Mouse (Mus musculus) stomach, postnatal 0 days (tissue): ENCODE measurements at regions not wholly inside any gene's neighbourhood (a gene's known extent, or its start where the extent isn't known, plus 50 kb on each side); places are given as distances from the start of the nearest gene placed in this dataset.
A peak's percentile ranks its signal among the peaks of the same experiment; 100 is the strongest.

Experiments used
- ATAC-seq: fragments of 200-750 bp; cut with Nextera tagmentation; 2 replicates; pipeline ENCODE4 v1.8.0; 2017; ENCODE audit not compliant: low FRiP score, low TSS enrichment
- DNase-seq: peaks from one replicate; pipeline ENCODE4 v3.0.0-alpha.2; 2016; ENCODE audit warnings: low spot score
- H3K27ac ChIP-seq: fragments of 300-500 bp; sonication (generic); replicated peaks from 2 replicates; pipeline ENCODE4 v1.5.1; 2014; ENCODE audit warnings: mild to moderate bottlenecking, control low read depth
- H3K27me3 ChIP-seq: fragments of 300-500 bp; sonication (generic); 2 replicates; pipeline ENCODE4 v1.6.1; 2014; ENCODE audit warnings: low read length; ENCODE audit not compliant: control insufficient read depth, insufficient read depth
- H3K36me3 ChIP-seq: fragments of 300-500 bp; sonication (generic); 2 replicates; pipeline ENCODE4 v1.6.1; 2014; ENCODE audit warnings: low read length, mixed read lengths; ENCODE audit not compliant: control insufficient read depth, insufficient read depth
- H3K4me1 ChIP-seq: fragments of 300-500 bp; sonication (generic); replicated peaks from 2 replicates; pipeline ENCODE4 v1.6.1; 2014; ENCODE audit warnings: antibody characterized with exemption; ENCODE audit not compliant: control insufficient read depth, insufficient read depth
- H3K4me2 ChIP-seq: fragments of 300-500 bp; sonication (generic); replicated peaks from 2 replicates; pipeline ENCODE4 v1.6.1; 2014; ENCODE audit warnings: low read depth, mild to moderate bottlenecking, control low read depth, moderate library complexity
- H3K4me3 ChIP-seq: fragments of 300-500 bp; sonication (generic); 2 replicates; pipeline ENCODE4 v1.5.1; 2014; ENCODE audit warnings: low read depth, low read length, control low read depth
- H3K9ac ChIP-seq: fragments of 300-500 bp; sonication (generic); 2 replicates; pipeline ENCODE4 v1.6.1; 2014; ENCODE audit warnings: mild to moderate bottlenecking, low read length, control low read depth, mixed read lengths
- H3K9me3 ChIP-seq: fragments of 300-500 bp; sonication (generic); 2 replicates; pipeline ENCODE4 v1.6.1; 2016; ENCODE audit warnings: low read length; ENCODE audit not compliant: control insufficient read depth
- CTCF ChIP-seq: IDR thresholded peaks from 2 replicates; pipeline ENCODE4 v1.5.1; 2016; ENCODE audit warnings: antibody characterized with exemption, low read depth, mild to moderate bottlenecking, moderate library complexity
- EP300 ChIP-seq: optimal IDR thresholded peaks from 2 replicates; pipeline ENCODE3; 2016; ENCODE audit warnings: antibody characterized with exemption
- WGBS: fragments of 180-500 bp; shearing (Covaris S2); extraction: QIAGEN DNeasy Blood & Tissue Kit; methylation state at CpG from one replicate; pipeline ENCODE4 v1.1.7; 2014; 5-methylcytosine and 5-hydroxymethylcytosine counted together

- Histone ChIP-seq H3K4me1 (no peaks in the 10 kb centered on the region; the same call in 1 of the 2 replicates), H3K4me2 (no peak overlapping the region), H3K27me3 (no peaks in the 10 kb centered on the region), H3K27ac (no peak overlapping the region), H3K9ac (no peak overlapping the region), H3K4me3 (no peak overlapping the region), H3K9me3 (no peaks in the 10 kb centered on the region), H3K36me3 (no peaks in the 10 kb centered on the region)
- TF ChIP-seq CTCF: no peak
- TF ChIP-seq EP300: no peak
- WGBS: 13% methylated on average over 8 of the region's 9 CpGs
- ATAC-seq (no peak), DNase-seq (no peak)
Observed at GRCm38 (mm10) chr8:92065554-92066239, 263.8 kb upstream of the Irx3 start.

DNA sequence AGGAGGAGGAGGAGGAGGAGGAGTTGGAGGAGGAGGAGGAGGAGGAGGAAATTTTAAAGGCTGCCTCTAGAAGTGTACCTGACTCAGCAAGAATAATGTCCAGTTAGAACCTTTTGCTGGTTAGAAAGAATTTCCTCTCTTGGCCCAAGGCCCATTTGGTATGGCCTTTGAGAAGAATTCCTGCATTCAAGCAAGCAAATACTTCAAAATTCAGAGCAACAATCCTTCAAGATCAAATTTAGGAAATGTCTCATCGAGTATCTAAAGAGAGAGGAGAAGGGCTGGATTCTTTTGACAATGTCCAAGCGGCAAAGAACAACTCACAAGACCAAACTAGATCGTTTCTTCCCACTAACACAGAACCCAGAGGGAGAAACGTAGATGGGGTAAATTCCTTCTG lies 263.1 kb upstream of the Irx3 start:
- Histone ChIP-seq H3K36me3 (no peaks in the 10 kb centered on the region), H3K4me1 (no peaks in the 10 kb centered on the region; the same call in 1 of the 2 replicates), H3K4me2 (no peak overlapping the region), H3K9me3 (no peaks in the 10 kb centered on the region), H3K27me3 (no peaks in the 10 kb centered on the region), H3K27ac (no peak overlapping the region), H3K9ac (no peak overlapping the region), H3K4me3 (no peak overlapping the region)
- WGBS: 41% methylated on average over 4 of the region's 4 CpGs
- no peak for ATAC-seq
- DNase-seq: no peak
- TF ChIP-seq EP300 (no peak), CTCF (no peak)

DNA sequence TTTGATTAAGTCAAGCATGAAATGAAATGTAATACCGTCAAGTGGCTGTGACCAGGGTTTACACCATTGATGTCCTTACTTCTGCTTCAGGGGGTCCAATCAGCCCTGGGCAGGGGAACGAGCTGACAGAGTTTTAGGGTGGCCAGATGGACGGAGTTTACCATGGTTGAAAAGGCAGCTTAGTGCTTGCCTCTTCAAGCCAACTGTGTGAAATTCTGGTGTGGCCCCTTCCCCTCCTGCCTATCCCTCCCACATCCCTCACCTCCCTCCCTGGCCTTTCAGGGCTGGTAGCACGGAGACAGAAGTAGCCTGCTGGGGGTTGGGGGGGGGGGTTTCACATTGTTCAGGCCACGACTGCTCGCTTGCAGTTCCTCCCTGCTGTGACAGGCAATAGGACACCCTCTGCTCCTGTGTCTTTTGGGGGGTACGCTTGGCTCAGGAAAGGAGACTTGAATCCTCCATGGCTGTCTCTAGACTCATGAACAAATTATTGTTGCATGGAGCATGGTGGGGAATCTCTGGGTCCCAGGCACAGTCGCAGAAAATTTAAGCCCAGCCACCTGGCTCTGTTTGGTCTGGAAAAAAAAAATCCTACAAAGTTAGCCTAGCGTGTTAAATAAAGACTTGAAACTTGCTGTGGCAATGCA lies 262.4 kb upstream of the Irx3 start:
- Histone ChIP-seq H3K4me3 (no peak overlapping the region), H3K4me2 (no peak overlapping the region), H3K4me1 (no peaks in the 10 kb centered on the region; the same call in 1 of the 2 replicates), H3K27me3 (no peaks in the 10 kb centered on the region), H3K36me3 (no peaks in the 10 kb centered on the region), H3K9ac (no peak overlapping the region), H3K9me3 (no peaks in the 10 kb centered on the region), H3K27ac (no peak overlapping the region)
- TF ChIP-seq EP300 (no peak), CTCF (no peak)
- WGBS: 36% methylated on average over 9 of the region's 9 CpGs
- DNase-seq (no peak), ATAC-seq (no peak)

- H3K9ac ChIP-seq: no peak overlapping the region
- TF ChIP-seq CTCF (peak; percentile 42), EP300 (no peak)
- H3K9me3 ChIP-seq: no peaks in the 10 kb centered on the region
- no peak overlapping the region for H3K4me3 ChIP-seq
- DNase-seq (no peak), ATAC-seq (no peak)
- no peak overlapping the region for H3K27ac ChIP-seq
- H3K4me1 ChIP-seq: no peaks in the 10 kb centered on the region; the same call in 1 of the 2 replicates
- H3K36me3 ChIP-seq: no peaks in the 10 kb centered on the region
- 83% methylated on average over 4 of the region's 4 CpGs for WGBS
- H3K4me2 ChIP-seq: no peak overlapping the region
- H3K27me3 ChIP-seq: no peaks in the 10 kb centered on the region
Observed at GRCm38 (mm10) chr8:92063333-92063732, 261.5 kb upstream of the Irx3 start.

GRCm38 (mm10) chr8:92059471-92059870 lies 257.6 kb upstream of the Irx3 start:
- 86% methylated on average over 5 of the region's 5 CpGs for WGBS
- no peaks in the 10 kb centered on the region for H3K27me3 ChIP-seq
- no peak overlapping the region for H3K9ac ChIP-seq
- H3K27ac ChIP-seq: no peak overlapping the region
- DNase-seq: no peak
- TF ChIP-seq CTCF (no peak), EP300 (no peak)
- H3K4me3 ChIP-seq: no peak overlapping the region
- H3K4me2 ChIP-seq: no peak overlapping the region
- no peaks in the 10 kb centered on the region for H3K36me3 ChIP-seq
- no peaks in the 10 kb centered on the region for H3K4me1 ChIP-seq
- no peak for ATAC-seq
- H3K9me3 ChIP-seq: no peaks in the 10 kb centered on the region

DNA sequence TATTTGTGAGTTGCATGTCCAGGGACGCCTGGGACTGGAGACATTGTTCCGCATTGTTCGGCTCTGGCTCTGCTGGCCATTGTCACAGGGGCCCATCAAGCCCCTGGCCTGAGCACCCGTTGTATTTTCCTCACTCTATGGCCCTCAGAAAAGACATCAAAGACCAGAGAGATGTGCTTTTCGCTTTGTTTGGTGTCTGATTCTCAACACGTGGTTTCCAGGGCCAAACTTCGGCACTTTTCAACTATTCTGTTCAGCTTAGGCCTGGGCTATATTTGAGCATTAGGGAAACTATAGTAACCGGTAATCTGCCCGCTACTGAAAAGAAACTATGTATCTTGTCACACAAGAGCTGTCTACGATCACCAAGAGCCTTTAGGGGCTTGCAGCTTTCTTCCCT lies 257.1 kb upstream of the Irx3 start:
- Histone ChIP-seq H3K27ac (no peak overlapping the region), H3K9me3 (no peaks in the 10 kb centered on the region), H3K4me2 (no peak overlapping the region), H3K4me3 (no peak overlapping the region), H3K36me3 (no peaks in the 10 kb centered on the region), H3K4me1 (no peaks in the 10 kb centered on the region), H3K9ac (no peak overlapping the region), H3K27me3 (no peaks in the 10 kb centered on the region)
- TF ChIP-seq EP300 (no peak), CTCF (no peak)
- ATAC-seq (no peak), DNase-seq (no peak)
- 75% methylated on average over 10 of the region's 10 CpGs for WGBS
